Mouse (Mus musculus): ENCODE measurements at regions not wholly inside any gene's neighbourhood (a gene's known extent, or its start where the extent isn't known, plus 50 kb on each side); places are given as distances from the start of the nearest gene placed in this dataset.

DNA sequence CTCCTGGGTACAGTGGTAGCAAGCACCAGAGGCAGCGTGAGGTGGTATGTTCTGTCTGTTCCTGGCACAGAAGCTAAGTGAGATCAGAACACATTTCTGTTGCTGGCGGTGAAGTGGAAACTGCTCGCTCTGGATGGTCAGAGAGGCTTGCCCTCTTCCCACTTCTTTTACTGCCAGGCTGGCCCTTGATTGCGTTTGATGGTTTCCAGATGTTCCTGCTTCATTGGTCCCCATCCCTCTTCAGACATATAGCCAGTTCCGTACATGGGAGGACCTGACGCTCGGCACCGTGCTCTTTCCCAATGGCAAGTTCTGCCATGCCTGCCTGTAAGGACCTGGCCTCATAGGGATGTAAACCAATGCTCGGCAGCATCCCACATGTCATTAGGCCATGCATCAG lies 128.0 kb upstream of the Adamts16 start:
- no peak for ATAC-seq (replicated peaks; ENCODE audit: insufficient number of reproducible peaks, insufficient read depth, low FRiP score, low read depth)
- Histone ChIP-seq H3K9me3 (replicated peaks) (no peaks in the 10 kb centered on the region), H3K4me2 (no peak overlapping the region), H3K4me1 (replicated peaks) (no peaks in the 10 kb centered on the region), H3K36me3 (no peaks in the 10 kb centered on the region), H3K27me3 (no peaks in the 10 kb centered on the region), H3K27ac (no peak overlapping the region), H3K4me3 (no peak overlapping the region), H3K9ac (no peak overlapping the region)
- 75% methylated on average over 9 of the region's 9 CpGs for WGBS

- WGBS, result 62% methylated on average over 3 of the region's 3 CpGs
- no peak for ATAC-seq (replicated peaks; ENCODE audit: insufficient number of reproducible peaks, insufficient read depth, low FRiP score, low read depth)
- Histone ChIP-seq H3K9me3 (replicated peaks) (no peaks in the 10 kb centered on the region), H3K4me2 (no peak overlapping the region), H3K36me3 (no peaks in the 10 kb centered on the region), H3K27ac (no peak overlapping the region), H3K4me1 (replicated peaks) (no peaks in the 10 kb centered on the region), H3K9ac (no peak overlapping the region), H3K27me3 (no peaks in the 10 kb centered on the region), H3K4me3 (no peak overlapping the region)
Observed at GRCm38 (mm10) chr13:70967781-70968180, 126.2 kb upstream of the Adamts16 start.

- Histone ChIP-seq H3K4me3 (no peak overlapping the region), H3K9me3 (replicated peaks) (no peaks in the 10 kb centered on the region), H3K4me2 (no peak overlapping the region), H3K9ac (no peak overlapping the region), H3K4me1 (replicated peaks) (no peaks in the 10 kb centered on the region), H3K27ac (no peak overlapping the region), H3K36me3 (no peaks in the 10 kb centered on the region), H3K27me3 (no peaks in the 10 kb centered on the region)
- ATAC-seq (replicated peaks; ENCODE audit: insufficient number of reproducible peaks, insufficient read depth, low FRiP score, low read depth), result no peak
- WGBS, result 76% methylated on average over 2 of the region's 2 CpGs
Observed at GRCm38 (mm10) chr13:70963384-70963783, 121.8 kb upstream of the Adamts16 start.

- no peak for ATAC-seq (replicated peaks; ENCODE audit: insufficient number of reproducible peaks, insufficient read depth, low FRiP score, low read depth)
Observed at GRCm38 (mm10) chr13:70934309-70935037, 92.9 kb upstream of the Adamts16 start.

DNA sequence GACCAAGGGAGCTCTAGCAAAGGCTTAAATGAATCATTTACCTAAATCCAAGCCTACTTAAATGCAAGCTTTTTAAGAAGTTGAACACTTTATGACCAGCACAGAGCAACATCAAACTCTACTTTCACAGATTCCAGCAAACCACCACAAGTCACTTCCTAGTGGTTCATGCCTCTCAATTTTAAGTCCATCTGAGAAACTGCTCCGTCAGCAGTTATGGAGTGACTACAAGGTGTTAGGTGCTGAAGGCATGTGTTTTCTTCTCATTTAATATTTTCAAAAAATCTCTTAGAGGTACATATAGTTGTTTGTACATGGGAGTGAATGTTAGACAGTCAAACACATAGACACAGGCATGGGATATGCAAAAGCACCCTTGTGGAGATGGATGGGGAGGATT lies 72.2 kb upstream of the Adamts16 start:
- H3K4me3 ChIP-seq, result no peak overlapping the region
- no peak overlapping the region for H3K9ac ChIP-seq
- no peak overlapping the region for H3K27ac ChIP-seq
- no peaks in the 10 kb centered on the region for H3K9me3 ChIP-seq (replicated peaks)
- no peaks in the 10 kb centered on the region for H3K4me1 ChIP-seq (replicated peaks)
- 80% methylated on average over 1 of the region's 1 CpGs for WGBS
- ATAC-seq (replicated peaks; ENCODE audit: insufficient number of reproducible peaks, insufficient read depth, low FRiP score, low read depth), result no peak
- no peaks in the 10 kb centered on the region for H3K27me3 ChIP-seq
- no peaks in the 10 kb centered on the region for H3K36me3 ChIP-seq
- no peak overlapping the region for H3K4me2 ChIP-seq

More at GRCm38 (mm10) chr13:70934309-70935037, 92.9 kb upstream of the Adamts16 start:
- H3K9ac ChIP-seq, result no peak overlapping the region
- no peak overlapping the region for H3K4me2 ChIP-seq
- no peaks in the 10 kb centered on the region for H3K36me3 ChIP-seq
- no peak overlapping the region for H3K27ac ChIP-seq
- 64% methylated on average over 7 of the region's 7 CpGs for WGBS
- no peak overlapping the region for H3K4me3 ChIP-seq
- no peaks in the 10 kb centered on the region for H3K9me3 ChIP-seq (replicated peaks)
- no peaks in the 10 kb centered on the region for H3K27me3 ChIP-seq
- H3K4me1 ChIP-seq (replicated peaks), result no peaks in the 10 kb centered on the region

- no peak for ATAC-seq (replicated peaks; ENCODE audit: insufficient number of reproducible peaks, insufficient read depth, low FRiP score, low read depth)
- Histone ChIP-seq H3K36me3 (no peaks in the 10 kb centered on the region), H3K4me3 (no peak overlapping the region), H3K27me3 (no peaks in the 10 kb centered on the region), H3K9me3 (replicated peaks) (no peaks in the 10 kb centered on the region), H3K9ac (no peak overlapping the region), H3K4me1 (replicated peaks) (no peaks in the 10 kb centered on the region), H3K4me2 (no peak overlapping the region), H3K27ac (no peak overlapping the region)
Observed at GRCm38 (mm10) chr13:70910934-70911333, 69.3 kb upstream of the Adamts16 start.

DNA sequence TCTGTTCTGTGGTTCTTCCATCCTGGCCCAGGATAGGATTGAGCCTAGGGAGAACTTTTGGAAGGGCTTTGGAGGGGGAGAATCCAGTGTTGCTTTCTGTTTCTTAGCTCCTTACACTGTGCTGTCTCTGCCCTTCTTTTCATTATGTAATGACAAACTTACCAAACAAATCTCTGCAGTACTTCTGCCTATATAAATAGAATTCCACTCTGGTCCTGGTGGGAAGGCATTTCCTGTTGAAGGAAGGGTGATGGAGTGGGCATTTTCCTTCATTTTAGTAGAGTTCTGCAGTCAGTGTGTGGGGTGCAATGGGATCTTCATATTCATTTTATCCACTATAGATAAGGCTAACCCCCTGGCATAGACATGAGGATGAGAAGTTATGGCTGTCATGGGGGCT lies 63.2 kb upstream of the Adamts16 start:
- Histone ChIP-seq H3K27me3 (no peaks in the 10 kb centered on the region), H3K27ac (no peak overlapping the region), H3K36me3 (no peaks in the 10 kb centered on the region), H3K4me2 (no peak overlapping the region), H3K9ac (no peak overlapping the region), H3K4me1 (replicated peaks) (no peaks in the 10 kb centered on the region), H3K9me3 (replicated peaks) (no peaks in the 10 kb centered on the region), H3K4me3 (no peak overlapping the region)
- no peak for ATAC-seq (replicated peaks; ENCODE audit: insufficient number of reproducible peaks, insufficient read depth, low FRiP score, low read depth)

- H3K27ac ChIP-seq, result no peak overlapping the region
- no peaks in the 10 kb centered on the region for H3K27me3 ChIP-seq
- no peaks in the 10 kb centered on the region for H3K4me1 ChIP-seq (replicated peaks)
- ATAC-seq (replicated peaks; ENCODE audit: insufficient number of reproducible peaks, insufficient read depth, low FRiP score, low read depth), result no peak
- H3K9me3 ChIP-seq (replicated peaks), result no peaks in the 10 kb centered on the region
- H3K9ac ChIP-seq, result no peak overlapping the region
- no peak overlapping the region for H3K4me2 ChIP-seq
- no peaks in the 10 kb centered on the region for H3K36me3 ChIP-seq
- WGBS, result 64% methylated on average over 8 of the region's 8 CpGs
- H3K4me3 ChIP-seq, result no peak overlapping the region
Observed at GRCm38 (mm10) chr13:70903831-70904230, 62.2 kb upstream of the Adamts16 start.

- no peak overlapping the region for H3K4me2 ChIP-seq
- no peaks in the 10 kb centered on the region for H3K4me1 ChIP-seq (replicated peaks)
- 87% methylated on average over 2 of the region's 2 CpGs for WGBS
- H3K27ac ChIP-seq, result no peak overlapping the region
- no peaks in the 10 kb centered on the region for H3K36me3 ChIP-seq
- no peak overlapping the region for H3K9ac ChIP-seq
- ATAC-seq (replicated peaks; ENCODE audit: insufficient number of reproducible peaks, insufficient read depth, low FRiP score, low read depth), result no peak
- H3K9me3 ChIP-seq (replicated peaks), result no peaks in the 10 kb centered on the region
- no peaks in the 10 kb centered on the region for H3K27me3 ChIP-seq
- no peak overlapping the region for H3K4me3 ChIP-seq
Observed at GRCm38 (mm10) chr13:70903150-70903549, 61.5 kb upstream of the Adamts16 start.

DNA sequence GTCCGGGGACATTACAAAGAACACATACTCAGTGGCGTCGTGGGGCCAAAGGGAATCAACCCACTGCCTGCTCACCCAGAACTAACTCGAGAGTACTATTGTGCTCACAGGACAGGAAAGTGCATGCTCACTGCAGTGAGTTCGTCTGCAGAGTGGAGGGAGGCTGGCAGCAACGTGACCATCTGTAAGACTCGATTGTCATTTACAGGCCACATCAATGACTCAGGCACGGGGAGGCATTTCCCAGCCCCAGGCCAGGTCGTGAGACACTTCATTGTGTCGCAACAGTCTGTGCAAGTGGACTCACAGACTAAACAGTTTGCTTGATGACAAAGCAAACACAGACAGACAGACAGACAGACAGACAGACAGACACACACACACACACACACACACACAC lies 61.1 kb upstream of the Adamts16 start:
- H3K4me1 ChIP-seq (replicated peaks), result no peaks in the 10 kb centered on the region
- H3K27ac ChIP-seq, result no peak overlapping the region
- H3K9ac ChIP-seq, result no peak overlapping the region
- no peak for ATAC-seq (replicated peaks; ENCODE audit: insufficient number of reproducible peaks, insufficient read depth, low FRiP score, low read depth)
- no peaks in the 10 kb centered on the region for H3K36me3 ChIP-seq
- no peak overlapping the region for H3K4me2 ChIP-seq
- WGBS, result 56% methylated on average over 10 of the region's 10 CpGs
- no peak overlapping the region for H3K4me3 ChIP-seq
- no peaks in the 10 kb centered on the region for H3K9me3 ChIP-seq (replicated peaks)
- no peaks in the 10 kb centered on the region for H3K27me3 ChIP-seq

DNA sequence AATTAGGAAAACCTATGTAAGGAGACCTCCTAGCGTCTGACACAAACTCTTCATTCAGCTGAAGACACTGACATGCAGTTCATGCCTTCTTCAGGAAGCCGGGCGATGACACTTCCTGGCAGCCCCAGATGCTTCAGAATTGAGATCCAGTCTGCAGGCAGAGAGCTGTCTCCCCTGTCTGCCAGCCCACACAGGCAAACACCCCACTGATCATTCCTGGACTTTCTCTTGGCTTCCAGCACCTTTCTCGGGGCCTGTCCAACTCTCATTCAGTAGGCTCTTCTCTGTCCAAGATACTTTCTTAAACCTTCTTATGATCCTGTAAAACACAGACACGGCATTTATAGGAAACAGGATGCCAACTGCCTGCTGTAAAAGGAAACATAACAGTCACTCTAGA lies 50.0 kb upstream of the Adamts16 start:
- Histone ChIP-seq H3K4me1 (replicated peaks) (no peaks in the 10 kb centered on the region), H3K4me3 (no peak overlapping the region), H3K27ac (no peak overlapping the region), H3K36me3 (no peaks in the 10 kb centered on the region), H3K27me3 (no peaks in the 10 kb centered on the region), H3K4me2 (no peak overlapping the region), H3K9me3 (replicated peaks) (no peaks in the 10 kb centered on the region), H3K9ac (no peak overlapping the region)
- 54% methylated on average over 5 of the region's 5 CpGs for WGBS
- no peak for ATAC-seq (replicated peaks; ENCODE audit: insufficient number of reproducible peaks, insufficient read depth, low FRiP score, low read depth)
